Mouse (Mus musculus) limb, embryonic 11.5 days (tissue): ENCODE measurements around the gene Fyb. TPM values are rescaled to one million over a fixed set of nuclear protein-coding genes. Genes with fewer than 3 reads are reported as not detected.

Experiments
- ATAC-seq: fragments of 200-750 bp; cut with Nextera tagmentation; 2 replicates; pipeline ENCODE4 v1.8.0; 2017; ENCODE audit warnings: low read depth; ENCODE audit not compliant: insufficient number of reproducible peaks, low FRiP score, low TSS enrichment
- DNase-seq: peaks from one replicate; pipeline ENCODE4 v3.0.0-alpha.2; 2015; ENCODE audit warnings: low spot score
- H3K27ac ChIP-seq: fragments of 300-500 bp; sonication (generic); replicated peaks from 2 replicates; pipeline ENCODE4 v1.5.1; 2014; ENCODE audit warnings: low read depth, mild to moderate bottlenecking, low read length
- H3K27me3 ChIP-seq: fragments of 300-500 bp; sonication (generic); 2 replicates; pipeline ENCODE4 v1.6.1; 2014; ENCODE audit warnings: mild to moderate bottlenecking, low read length, mixed read lengths; ENCODE audit not compliant: control insufficient read depth, insufficient read depth
- H3K36me3 ChIP-seq: fragments of 300-500 bp; sonication (generic); 2 replicates; pipeline ENCODE4 v1.6.1; 2014; ENCODE audit warnings: mild to moderate bottlenecking, low read length, moderate library complexity, mixed read lengths; ENCODE audit not compliant: control insufficient read depth, insufficient read depth
- H3K4me1 ChIP-seq: fragments of 300-500 bp; sonication (generic); 2 replicates; pipeline ENCODE4 v1.6.1; 2014; ENCODE audit warnings: low read length, mixed read lengths; ENCODE audit not compliant: control insufficient read depth, insufficient read depth
- H3K4me2 ChIP-seq: fragments of 300-500 bp; sonication (generic); 2 replicates; pipeline ENCODE4 v1.6.1; 2014; ENCODE audit warnings: low read depth, mild to moderate bottlenecking, moderate library complexity; ENCODE audit not compliant: severe bottlenecking
- H3K4me3 ChIP-seq: fragments of 300-500 bp; sonication (generic); 2 replicates; pipeline ENCODE4 v1.5.1; 2014; ENCODE audit warnings: low read depth, low read length
- H3K9ac ChIP-seq: fragments of 300-500 bp; sonication (generic); 2 replicates; pipeline ENCODE4 v1.6.1; 2014; ENCODE audit warnings: mild to moderate bottlenecking, low read length
- H3K9me3 ChIP-seq: fragments of 300-500 bp; sonication (generic); 2 replicates; pipeline ENCODE4 v1.6.1; 2016; ENCODE audit warnings: low read length; ENCODE audit not compliant: control insufficient read depth
- WGBS: fragments of 180-500 bp; shearing (Covaris S2); extraction: QIAGEN DNeasy Blood & Tissue Kit; methylation state at CpG from one replicate; pipeline ENCODE4 v1.1.7; 2014; 5-methylcytosine and 5-hydroxymethylcytosine counted together
- polyA plus RNA-seq: library from polyadenylated mRNA; unstranded; fragments of >200 nt; fragmentation: Nextera tagmentation; extraction: Ambion mirVana; gene quantifications from 2 replicates; pipeline ENCODE4 v1.2.1, GENCODE M21; 2014

The Fyb gene
- polyA plus RNA-seq, 1 experiment from 2014 or later = 3.3 TPM

DNA sequence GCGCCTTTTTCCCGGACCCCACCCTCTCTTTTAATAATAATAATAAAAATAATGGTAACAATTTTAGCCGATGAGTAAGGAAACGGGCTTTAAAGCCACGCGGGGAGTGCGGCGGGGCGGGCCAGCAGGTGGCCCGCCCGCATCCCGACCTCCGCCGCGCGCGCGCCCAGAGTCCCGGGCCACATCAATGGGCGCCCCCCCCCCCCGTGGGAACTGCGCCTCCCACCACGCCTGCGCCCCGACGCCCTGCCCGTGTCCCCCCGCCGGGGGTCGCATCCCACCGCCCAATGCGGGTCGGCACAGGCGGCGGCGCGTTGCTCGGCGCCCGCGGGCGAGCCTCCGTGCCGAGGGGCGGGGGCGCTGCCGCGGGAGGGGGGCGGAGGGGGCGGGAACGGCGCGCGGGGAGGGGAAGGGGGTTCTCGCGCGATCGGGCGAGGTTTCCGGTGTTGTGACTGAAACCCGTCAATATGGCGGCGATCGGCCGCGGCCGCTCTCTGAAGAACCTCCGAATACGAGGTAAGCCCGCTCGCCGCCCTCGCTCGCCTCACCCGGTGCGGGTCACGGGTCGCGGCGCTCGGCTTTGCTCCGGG, 185.4 kb downstream of the Fyb start, which contains the start of gene Rictor:
TSS of gene Rictor (plus strand) at position 444 of the 590 bp plus-strand sequence.
- H3K9me3 ChIP-seq = no peaks in the 10 kb centered on the region
- H3K27ac ChIP-seq = peak within 1 kb of the TSS; percentile 84
- H3K4me2 ChIP-seq = peak within 1 kb of the TSS; percentile 75
- no peaks in the 10 kb centered on the region for H3K27me3 ChIP-seq
- H3K4me3 ChIP-seq = peak within 1 kb of the TSS; percentile 91
- H3K9ac ChIP-seq = peak within 1 kb of the TSS; percentile 91
- ATAC-seq (peak; percentile 82), DNase-seq (peak; percentile 91)
- peaks cover 7% of the 10 kb centered on the region; the same call in 1 of the 2 replicates for H3K4me1 ChIP-seq
- WGBS = under 1% methylated on average over 53 of the region's 82 CpGs
- no peaks in the 10 kb centered on the region for H3K36me3 ChIP-seq

DNA sequence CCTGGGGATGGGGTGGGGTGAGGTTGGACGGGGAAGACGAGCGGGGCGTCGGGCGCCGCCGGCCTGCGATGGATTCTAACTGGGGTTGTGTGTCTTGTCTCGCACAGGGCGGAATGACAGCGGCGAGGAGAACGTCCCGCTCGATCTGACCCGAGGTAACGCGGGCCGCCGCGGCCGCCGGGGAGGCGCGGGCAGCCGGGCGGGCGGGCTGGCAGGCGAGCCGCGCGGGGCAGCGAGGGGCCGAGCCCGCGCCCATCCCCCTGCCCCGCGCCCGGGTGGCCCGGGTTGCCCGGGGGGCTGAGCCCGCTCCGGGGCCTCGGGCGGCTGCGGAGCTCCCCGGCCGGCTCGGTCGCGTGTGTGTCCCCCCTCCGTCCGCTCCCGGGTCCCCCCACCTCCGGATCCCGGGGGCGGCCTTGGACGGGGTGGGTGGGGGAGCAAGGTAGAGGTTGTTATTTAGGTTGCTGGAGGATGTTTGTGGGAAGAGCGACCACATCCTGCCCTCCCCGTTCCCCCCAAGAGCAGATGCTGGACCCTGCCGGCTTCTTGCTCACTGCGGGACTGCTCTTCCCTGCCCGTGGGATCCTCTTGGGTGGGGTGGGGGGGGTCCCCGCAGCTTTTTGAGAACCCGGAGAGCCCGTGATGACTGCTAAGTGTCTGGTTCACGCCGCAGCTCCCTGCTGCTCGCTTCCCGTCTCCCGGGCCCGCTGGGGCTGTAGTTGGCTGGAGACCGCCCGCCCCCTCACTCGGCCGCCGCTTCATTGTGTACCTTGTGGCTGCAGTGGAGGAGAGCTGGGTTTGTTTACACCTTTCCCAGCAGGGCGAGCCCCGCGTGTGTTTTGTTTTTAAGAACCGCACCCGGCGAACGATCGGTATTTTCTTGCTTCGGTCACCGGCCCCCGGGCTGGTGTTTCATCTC, 186.1 kb downstream of the Fyb start:
- Histone ChIP-seq H3K9ac (peak overlapping the region; percentile 91), H3K4me3 (peak overlapping the region; percentile 91), H3K4me1 (peaks cover 10% of the 10 kb centered on the region; the same call in 1 of the 2 replicates), H3K4me2 (peak overlapping the region; percentile 69), H3K9me3 (no peaks in the 10 kb centered on the region), H3K27me3 (no peaks in the 10 kb centered on the region), H3K36me3 (no peaks in the 10 kb centered on the region), H3K27ac (peak overlapping the region; percentile 84)
- DNase-seq (peak; percentile 71), ATAC-seq (peak; percentile 58; the same call in 1 of the 2 replicates)
- under 1% methylated on average over 66 of the region's 89 CpGs for WGBS

DNA sequence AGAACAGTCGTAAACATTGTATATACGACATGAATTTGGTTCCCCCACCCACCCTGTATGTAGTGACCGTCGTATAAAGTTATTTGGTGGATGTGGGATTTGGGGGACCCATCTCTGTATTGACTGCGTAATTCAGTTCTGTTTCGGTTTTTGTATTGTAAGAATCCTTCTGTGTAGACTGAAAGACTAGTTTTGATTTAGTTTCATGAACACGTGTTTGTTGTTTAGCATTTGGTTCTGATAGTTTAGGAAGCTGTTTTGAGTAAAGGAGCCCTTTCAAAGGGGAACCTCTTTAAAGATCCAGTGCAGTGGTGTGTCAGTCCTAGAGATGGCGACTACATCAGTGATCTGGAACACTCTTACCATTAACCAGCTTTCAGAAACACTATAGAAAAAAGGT, 187.0 kb downstream of the Fyb start:
- Histone ChIP-seq H3K9me3 (no peaks in the 10 kb centered on the region), H3K9ac (peak overlapping the region; percentile 91), H3K27me3 (no peaks in the 10 kb centered on the region), H3K4me3 (peak overlapping the region; percentile 91), H3K4me2 (peak overlapping the region; percentile 69), H3K4me1 (peaks cover 10% of the 10 kb centered on the region; the same call in 1 of the 2 replicates), H3K27ac (no peak overlapping the region), H3K36me3 (no peaks in the 10 kb centered on the region)
- 17% methylated on average over 8 of the region's 8 CpGs for WGBS
- DNase-seq = no peak
- ATAC-seq = no peak

DNA sequence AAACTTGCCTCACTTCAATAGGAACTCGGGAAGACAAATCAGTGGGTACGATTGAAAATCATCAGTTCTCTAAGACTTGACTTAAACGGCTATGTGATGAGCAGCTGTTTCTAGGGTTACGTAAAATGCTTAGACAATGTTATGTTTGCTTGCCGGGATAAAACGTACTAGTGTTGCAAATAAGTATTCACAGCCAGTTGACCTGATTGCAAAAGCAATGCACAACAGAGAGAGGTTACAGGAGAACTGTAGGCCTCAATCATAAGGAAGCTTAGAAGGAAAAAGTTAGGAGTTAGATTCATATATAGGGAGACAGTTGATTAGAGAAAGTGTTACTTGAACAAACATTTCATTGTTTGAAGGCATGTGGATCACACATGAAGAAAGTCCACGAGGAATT, 187.7 kb downstream of the Fyb start:
- Histone ChIP-seq H3K36me3 (no peaks in the 10 kb centered on the region), H3K4me1 (peaks cover 10% of the 10 kb centered on the region; the same call in 1 of the 2 replicates), H3K9ac (no peak overlapping the region), H3K27me3 (no peaks in the 10 kb centered on the region), H3K27ac (no peak overlapping the region), H3K4me3 (no peak overlapping the region), H3K9me3 (no peaks in the 10 kb centered on the region), H3K4me2 (no peak overlapping the region)
- DNase-seq (no peak), ATAC-seq (no peak)
- 85% methylated on average over 7 of the region's 7 CpGs for WGBS

DNA sequence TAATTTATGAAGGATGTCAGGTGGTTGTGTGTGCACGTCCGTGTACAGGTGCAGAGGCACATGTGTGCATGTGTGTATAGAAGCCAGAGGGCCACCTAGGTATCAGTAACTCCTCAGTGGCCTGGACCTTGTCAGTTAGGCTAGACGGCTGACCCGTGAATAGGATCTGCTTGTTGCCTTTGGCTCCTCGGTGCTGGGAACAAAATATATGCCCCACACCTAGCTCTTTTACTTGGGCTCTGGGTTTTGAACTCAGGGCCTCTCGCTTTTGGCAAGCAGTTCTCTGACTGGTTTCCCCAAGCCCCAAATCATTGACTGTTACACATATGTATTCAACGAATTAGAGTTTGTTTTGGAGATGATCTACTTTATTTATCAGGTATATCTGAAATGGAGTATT, 188.6 kb downstream of the Fyb start:
- WGBS = 74% methylated on average over 7 of the region's 7 CpGs
- Histone ChIP-seq H3K36me3 (no peaks in the 10 kb centered on the region), H3K27me3 (no peaks in the 10 kb centered on the region), H3K4me3 (no peak overlapping the region), H3K9ac (no peak overlapping the region), H3K4me2 (no peak overlapping the region), H3K9me3 (no peaks in the 10 kb centered on the region), H3K27ac (no peak overlapping the region), H3K4me1 (peaks cover 10% of the 10 kb centered on the region; the same call in 1 of the 2 replicates)
- DNase-seq = no peak
- no peak for ATAC-seq

Other genes with a start within 250 kb of the Fyb start
- 57.4 and 69.4 TPM in 2 replicates for gene Dab2, start 223.1 kb upstream of the Fyb start, polyA plus RNA-seq
- not detected in 2 replicates for gene C9, start 77.5 kb upstream of the Fyb start, polyA plus RNA-seq
- gene Rictor, start 185.5 kb downstream of the Fyb start, polyA plus RNA-seq = 47.4 and 49.0 TPM in 2 replicates